Mouse (Mus musculus): ENCODE data around the gene Mfsd14b. TPM values are rescaled to one million over a fixed set of nuclear protein-coding genes. Genes with fewer than 3 reads are reported as not detected.

The Mfsd14b gene
- total RNA-seq (2015; ENCODE audit: low replicate concordance) (41.4 and 42.3 TPM in 2 replicates), total RNA-seq (2017; ENCODE audit: low replicate concordance) (44.0 and 54.0 TPM in 2 replicates)

GRCm38 (mm10) chr13:65112459-65113110 lies at the start of gene Mfsd14b:
TSS of gene Mfsd14b (minus strand) at chr13:65112975.
- peak; percentile 92 for ATAC-seq (replicated peaks; ENCODE audit: low FRiP score, poor library complexity, severe bottlenecking)

- no peak for ATAC-seq (replicated peaks; ENCODE audit: low FRiP score, poor library complexity, severe bottlenecking)
Measured at GRCm38 (mm10) chr13:65149940-65150339, 37.2 kb upstream of the Mfsd14b start, which contains the start of gene Olfr466. TSS of gene Olfr466 (plus strand) at chr13:65150240.

GRCm38 (mm10) chr13:65137789-65138188 lies 25.0 kb upstream of the Mfsd14b start, which contains the start of gene Olfr465-ps1:
TSS of gene Olfr465-ps1 (plus strand) at chr13:65138089.
- no peak for ATAC-seq (replicated peaks; ENCODE audit: low FRiP score, poor library complexity, severe bottlenecking)

GRCm38 (mm10) chr13:65127063-65127847 lies 14.5 kb upstream of the Mfsd14b start:
- ATAC-seq (replicated peaks; ENCODE audit: low FRiP score, poor library complexity, severe bottlenecking): 0 out of 2 replicates have a peak, but pooled peaks have one; percentile 52

GRCm38 (mm10) chr13:65122111-65122510 lies 9.3 kb upstream of the Mfsd14b start:
- peak; percentile 70 for ATAC-seq (replicated peaks; ENCODE audit: low FRiP score, poor library complexity, severe bottlenecking)

GRCm38 (mm10) chr13:65120984-65121383 lies 8.2 kb upstream of the Mfsd14b start:
- ATAC-seq (replicated peaks; ENCODE audit: low FRiP score, poor library complexity, severe bottlenecking): no peak

GRCm38 (mm10) chr13:65113239-65113638 lies 464 bp upstream of the Mfsd14b start:
- ATAC-seq (replicated peaks; ENCODE audit: low FRiP score, poor library complexity, severe bottlenecking): peak; percentile 15; the same call in 1 of the 2 replicates

GRCm38 (mm10) chr13:65111961-65112360 lies 814 bp downstream of the Mfsd14b start:
- peak; percentile 70 for ATAC-seq (replicated peaks; ENCODE audit: low FRiP score, poor library complexity, severe bottlenecking)

GRCm38 (mm10) chr13:65101232-65101631 lies 11.5 kb downstream of the Mfsd14b start:
- ATAC-seq (replicated peaks; ENCODE audit: low FRiP score, poor library complexity, severe bottlenecking): 0 out of 2 replicates have a peak, but pooled peaks have one; percentile 6

GRCm38 (mm10) chr13:65100678-65101077 lies 12.1 kb downstream of the Mfsd14b start:
- no peak for ATAC-seq (replicated peaks; ENCODE audit: low FRiP score, poor library complexity, severe bottlenecking)

GRCm38 (mm10) chr13:65097018-65097417 lies 15.8 kb downstream of the Mfsd14b start:
- 0 out of 2 replicates have a peak, but pooled peaks have one; percentile 39 for ATAC-seq (replicated peaks; ENCODE audit: low FRiP score, poor library complexity, severe bottlenecking)

GRCm38 (mm10) chr13:65095923-65096322 lies 16.9 kb downstream of the Mfsd14b start:
- ATAC-seq (replicated peaks; ENCODE audit: low FRiP score, poor library complexity, severe bottlenecking): no peak

- ATAC-seq (replicated peaks; ENCODE audit: low FRiP score, poor library complexity, severe bottlenecking): no peak
Measured at GRCm38 (mm10) chr13:65069969-65070368, 42.8 kb downstream of the Mfsd14b start.

- no peak for ATAC-seq (replicated peaks; ENCODE audit: low FRiP score, poor library complexity, severe bottlenecking)
Measured at GRCm38 (mm10) chr13:65052660-65053059, 60.1 kb downstream of the Mfsd14b start, which contains the start of gene Prss47. TSS of gene Prss47 (minus strand) at chr13:65052760.

GRCm38 (mm10) chr13:65035057-65035456 lies 77.7 kb downstream of the Mfsd14b start:
- ATAC-seq (replicated peaks; ENCODE audit: low FRiP score, poor library complexity, severe bottlenecking): no peak

GRCm38 (mm10) chr13:65032758-65033157 lies 80.0 kb downstream of the Mfsd14b start, which contains the start of gene Spata31d1c:
TSS of gene Spata31d1c (plus strand) at chr13:65033058.
- no peak for ATAC-seq (replicated peaks; ENCODE audit: low FRiP score, poor library complexity, severe bottlenecking)

Other genes with a start within 250 kb of the Mfsd14b start
- gene Cntnap3, start 209.0 kb downstream of the Mfsd14b start, total RNA-seq (2015; ENCODE audit: low replicate concordance): not detected in 2 replicates
- gene Cntnap3, start 209.0 kb downstream of the Mfsd14b start, total RNA-seq (2017; ENCODE audit: low replicate concordance): not detected in 2 replicates
- gene Spata31, start 195.6 kb downstream of the Mfsd14b start, total RNA-seq (2015; ENCODE audit: low replicate concordance): not detected in 2 replicates
- gene Spata31, start 195.6 kb downstream of the Mfsd14b start, total RNA-seq (2017; ENCODE audit: low replicate concordance): not detected in 2 replicates
- not detected in 2 replicates for gene Spata31d1c, start 79.9 kb downstream of the Mfsd14b start, total RNA-seq (2015; ENCODE audit: low replicate concordance)
- gene Spata31d1c, start 79.9 kb downstream of the Mfsd14b start, total RNA-seq (2017; ENCODE audit: low replicate concordance): not detected in 2 replicates
- gene Prss47, start 60.2 kb downstream of the Mfsd14b start, total RNA-seq (2015; ENCODE audit: low replicate concordance): not detected in 2 replicates
- not detected in 2 replicates for gene Prss47, start 60.2 kb downstream of the Mfsd14b start, total RNA-seq (2017; ENCODE audit: low replicate concordance)
- gene Olfr465-ps1, start 25.1 kb upstream of the Mfsd14b start, total RNA-seq (2015; ENCODE audit: low replicate concordance): not detected in 2 replicates
- gene Olfr465-ps1, start 25.1 kb upstream of the Mfsd14b start, total RNA-seq (2017; ENCODE audit: low replicate concordance): not detected in 2 replicates
- gene Olfr466, start 37.3 kb upstream of the Mfsd14b start, total RNA-seq (2015; ENCODE audit: low replicate concordance): not detected in 2 replicates
- gene Olfr466, start 37.3 kb upstream of the Mfsd14b start, total RNA-seq (2017; ENCODE audit: low replicate concordance): not detected in 2 replicates
- gene Nlrp4f, start 93.0 kb upstream of the Mfsd14b start, total RNA-seq (2015; ENCODE audit: low replicate concordance): not detected in 2 replicates
- not detected in 2 replicates for gene Nlrp4f, start 93.0 kb upstream of the Mfsd14b start, total RNA-seq (2017; ENCODE audit: low replicate concordance)
- not detected in 2 replicates for gene Gm10775, start 146.6 kb upstream of the Mfsd14b start, total RNA-seq (2015; ENCODE audit: low replicate concordance)
- gene Gm10775, start 146.6 kb upstream of the Mfsd14b start, total RNA-seq (2017; ENCODE audit: low replicate concordance): not detected in 2 replicates
- gene Zfp369, start 165.8 kb upstream of the Mfsd14b start, total RNA-seq (2015; ENCODE audit: low replicate concordance): 11.5 and 23.9 TPM in 2 replicates
- gene Zfp369, start 165.8 kb upstream of the Mfsd14b start, total RNA-seq (2017; ENCODE audit: low replicate concordance): 7.4 and 15.5 TPM in 2 replicates

Data from erythroid progenitor cell, adult 5-6 weeks (primary cell).